Mouse (Mus musculus): ENCODE measurements around the gene Trpc2. TPM values are rescaled to one million over a fixed set of nuclear protein-coding genes. Genes with fewer than 3 reads are reported as not detected.

Gene Trpc2
- polyA plus RNA-seq, 1 experiment from 2014 or later = not detected

DNA sequence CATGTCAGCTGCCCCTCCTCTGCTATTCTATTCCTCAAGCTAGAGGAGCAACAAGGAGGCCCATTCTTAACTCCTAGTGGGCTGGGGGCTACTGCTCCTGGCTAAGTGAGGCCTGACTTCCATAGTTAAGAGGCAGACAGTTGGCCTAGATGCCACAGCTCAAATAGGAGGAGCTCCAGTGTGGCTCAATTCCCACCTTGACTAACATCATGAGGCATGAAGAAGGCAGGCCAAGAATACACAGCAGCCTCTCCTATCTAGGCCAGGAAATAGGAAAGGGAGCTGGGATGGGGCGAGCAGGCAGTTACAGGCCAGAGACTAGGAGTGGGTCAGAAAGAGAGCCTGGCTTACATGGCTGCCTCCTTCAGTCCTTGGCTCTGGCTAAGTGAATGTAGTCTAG, 25.3 kb downstream of the Trpc2 start:
- H3K4me3 ChIP-seq (ENCODE audit: low read length) = no peak overlapping the region
- no peak overlapping the region for H3K4me2 ChIP-seq (replicated peaks; ENCODE audit: low read depth, low read length)
- H3K27ac ChIP-seq (ENCODE audit: low read depth, low read length) = no peak overlapping the region
- H3K9me3 ChIP-seq (ENCODE audit: control insufficient read depth, low read length) = no peaks in the 10 kb centered on the region
- H3K4me1 ChIP-seq (ENCODE audit: control insufficient read depth, insufficient read depth, low read length) = peaks cover 5% of the 10 kb centered on the region; the same call in 1 of the 2 replicates
- WGBS = 100% methylated on average over 1 of the region's 1 CpGs
- no peak overlapping the region for H3K9ac ChIP-seq (ENCODE audit: low read depth, low read length)
- ATAC-seq (ENCODE audit: low FRiP score, low TSS enrichment) = no peak
- no peaks in the 10 kb centered on the region for H3K27me3 ChIP-seq (ENCODE audit: control insufficient read depth, insufficient read depth, low read length)
- no peaks in the 10 kb centered on the region for H3K36me3 ChIP-seq (ENCODE audit: control insufficient read depth, insufficient read depth, low read length)

DNA sequence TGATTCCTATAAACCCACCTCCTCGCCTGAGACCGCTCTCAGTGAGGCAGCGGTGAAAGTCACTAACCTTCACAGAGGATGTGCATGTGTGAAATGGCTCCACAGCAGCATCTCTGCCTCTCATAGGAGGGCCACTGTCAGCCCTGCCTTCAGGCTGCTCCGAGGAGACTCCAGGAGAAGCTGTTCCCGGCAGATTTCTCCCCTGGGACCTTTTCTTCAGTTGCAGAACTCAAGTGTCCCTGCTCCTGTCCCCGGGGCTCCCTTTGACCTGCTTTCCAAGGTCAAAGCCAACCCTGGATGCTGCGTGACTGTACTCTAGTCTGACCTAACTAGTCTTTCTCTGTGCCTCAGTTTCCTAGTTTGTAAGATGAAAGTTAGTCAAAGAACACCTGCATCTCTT, 26.3 kb downstream of the Trpc2 start, which contains the start of gene Art5:
Gene Art5, minus strand, starts transcription at position 319 of the 400 bp plus-strand sequence.
- Histone ChIP-seq H3K27me3 (ENCODE audit: control insufficient read depth, insufficient read depth, low read length) (no peaks in the 10 kb centered on the region), H3K4me2 (replicated peaks; ENCODE audit: low read depth, low read length) (no peak within 1 kb of the TSS), H3K9me3 (ENCODE audit: control insufficient read depth, low read length) (no peaks in the 10 kb centered on the region), H3K4me3 (ENCODE audit: low read length) (no peak within 1 kb of the TSS), H3K36me3 (ENCODE audit: control insufficient read depth, insufficient read depth, low read length) (no peaks in the 10 kb centered on the region), H3K27ac (ENCODE audit: low read depth, low read length) (no peak within 1 kb of the TSS), H3K4me1 (ENCODE audit: control insufficient read depth, insufficient read depth, low read length) (peaks cover 5% of the 10 kb centered on the region; the same call in 1 of the 2 replicates), H3K9ac (ENCODE audit: low read depth, low read length) (no peak within 1 kb of the TSS)
- no peak for ATAC-seq (ENCODE audit: low FRiP score, low TSS enrichment)
- 85% methylated on average over 7 of the region's 7 CpGs for WGBS

DNA sequence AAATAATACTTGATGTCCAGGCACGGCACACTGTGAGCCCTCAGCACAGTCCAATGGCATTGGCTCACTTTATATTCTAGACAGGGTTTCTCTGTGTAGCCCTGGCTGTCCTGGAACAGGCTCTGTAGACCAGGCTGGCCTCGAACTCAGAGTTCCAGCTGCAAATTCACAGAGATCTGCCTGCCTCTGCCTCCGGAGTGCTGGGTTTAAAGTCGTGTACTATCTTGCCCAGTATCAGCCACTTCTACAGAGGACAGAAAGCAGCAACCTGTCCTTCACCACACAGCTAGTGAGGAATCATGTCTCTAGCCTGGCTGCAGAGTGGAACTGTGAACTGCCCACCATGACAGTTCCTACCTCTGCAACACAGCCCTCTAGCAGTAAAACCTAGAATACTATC, 26.8 kb downstream of the Trpc2 start:
- no peak for ATAC-seq (ENCODE audit: low FRiP score, low TSS enrichment)

DNA sequence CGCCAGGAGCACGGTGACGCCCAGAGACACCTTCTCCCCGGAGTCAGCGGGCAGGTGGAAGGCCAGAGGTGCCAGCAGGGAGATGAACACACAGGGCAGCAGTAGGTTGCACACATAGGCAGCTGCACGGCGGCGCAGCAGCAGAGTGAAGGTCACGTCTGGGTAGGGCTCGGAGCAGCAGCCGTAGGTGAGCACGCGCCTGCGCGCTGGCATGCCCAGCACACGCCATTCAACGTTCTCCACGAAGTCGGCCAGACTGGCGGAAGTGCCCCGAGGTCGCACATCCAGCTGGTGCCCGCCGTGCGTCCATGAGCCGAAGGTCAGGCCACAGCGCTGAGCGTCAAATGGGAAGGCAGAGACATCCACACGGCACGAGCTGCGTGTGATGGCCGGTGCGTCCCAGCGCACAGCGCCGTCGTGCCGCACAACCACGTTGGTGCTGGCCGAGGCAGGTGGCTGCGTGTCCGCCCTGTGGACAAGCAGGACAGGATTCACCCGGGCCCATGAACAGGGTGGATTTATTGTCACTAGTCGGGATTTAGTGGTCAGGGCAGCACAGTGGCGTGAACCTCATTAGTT, 30.3 kb downstream of the Trpc2 start:
- no peak for ATAC-seq (ENCODE audit: low FRiP score, low TSS enrichment)

More for the DNA sequence above, 26.8 kb downstream of the Trpc2 start:
- H3K27ac ChIP-seq (ENCODE audit: low read depth, low read length) = no peak overlapping the region
- 80% methylated on average over 4 of the region's 4 CpGs for WGBS
- no peaks in the 10 kb centered on the region for H3K36me3 ChIP-seq (ENCODE audit: control insufficient read depth, insufficient read depth, low read length)
- no peak overlapping the region for H3K9ac ChIP-seq (ENCODE audit: low read depth, low read length)
- H3K27me3 ChIP-seq (ENCODE audit: control insufficient read depth, insufficient read depth, low read length) = no peaks in the 10 kb centered on the region
- H3K9me3 ChIP-seq (ENCODE audit: control insufficient read depth, low read length) = no peaks in the 10 kb centered on the region
- no peak overlapping the region for H3K4me3 ChIP-seq (ENCODE audit: low read length)
- peaks cover 5% of the 10 kb centered on the region; the same call in 1 of the 2 replicates for H3K4me1 ChIP-seq (ENCODE audit: control insufficient read depth, insufficient read depth, low read length)
- H3K4me2 ChIP-seq (replicated peaks; ENCODE audit: low read depth, low read length) = no peak overlapping the region

DNA sequence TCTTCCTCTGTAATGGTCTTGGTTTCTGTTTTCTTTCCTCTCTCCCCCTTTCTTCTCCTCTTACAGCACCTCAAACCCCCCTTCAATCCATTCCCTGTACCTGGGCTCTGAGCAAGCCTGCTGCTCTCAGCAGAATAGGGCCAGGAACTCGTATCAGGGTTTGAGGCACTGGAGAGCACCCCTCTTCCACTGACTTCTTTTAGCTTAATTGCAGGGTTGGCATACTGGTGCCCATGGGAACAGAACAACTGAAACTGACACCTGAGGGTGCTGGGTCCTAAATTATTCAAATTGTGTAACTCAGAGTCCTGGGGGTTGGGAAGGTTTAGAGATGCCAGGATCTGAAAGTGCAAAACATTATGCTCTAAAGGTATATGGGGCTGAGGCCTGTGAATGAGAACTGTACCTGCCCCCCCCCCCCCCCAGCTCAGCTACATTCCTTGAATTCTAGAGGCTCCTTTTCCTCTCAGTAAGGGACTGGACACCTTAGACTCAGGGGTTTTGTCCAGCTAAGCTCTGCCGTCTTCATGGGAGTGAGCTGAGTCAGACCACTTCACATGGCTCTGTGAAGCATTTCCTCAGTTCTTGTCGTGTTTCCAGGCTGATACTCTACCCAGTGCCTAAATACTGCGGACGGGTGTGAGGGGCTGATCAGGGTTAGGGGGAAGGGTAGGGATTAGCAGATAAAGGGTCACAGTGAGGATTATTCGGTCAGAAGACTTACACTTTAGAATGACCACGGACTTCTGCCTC, 33.8 kb downstream of the Trpc2 start, which contains the start of gene Chrna10:
Gene Chrna10, minus strand, starts transcription at position 250 of the 753 bp plus-strand sequence.
- Histone ChIP-seq H3K9ac (ENCODE audit: low read depth, low read length) (no peak within 1 kb of the TSS), H3K4me3 (ENCODE audit: low read length) (no peak within 1 kb of the TSS), H3K36me3 (ENCODE audit: control insufficient read depth, insufficient read depth, low read length) (peaks cover 35% of the 10 kb centered on the region), H3K9me3 (ENCODE audit: control insufficient read depth, low read length) (no peaks in the 10 kb centered on the region), H3K27ac (ENCODE audit: low read depth, low read length) (no peak within 1 kb of the TSS), H3K4me1 (ENCODE audit: control insufficient read depth, insufficient read depth, low read length) (no peaks in the 10 kb centered on the region), H3K27me3 (ENCODE audit: control insufficient read depth, insufficient read depth, low read length) (no peaks in the 10 kb centered on the region), H3K4me2 (replicated peaks; ENCODE audit: low read depth, low read length) (no peak within 1 kb of the TSS)
- ATAC-seq (ENCODE audit: low FRiP score, low TSS enrichment) = no peak
- WGBS = 44% methylated on average over 7 of the region's 7 CpGs

More for the DNA sequence above, 30.3 kb downstream of the Trpc2 start:
- Histone ChIP-seq H3K4me1 (ENCODE audit: control insufficient read depth, insufficient read depth, low read length) (no peaks in the 10 kb centered on the region), H3K36me3 (ENCODE audit: control insufficient read depth, insufficient read depth, low read length) (peaks cover under 1% of the 10 kb centered on the region; the same call in 1 of the 2 replicates), H3K4me2 (replicated peaks; ENCODE audit: low read depth, low read length) (no peak overlapping the region), H3K4me3 (ENCODE audit: low read length) (no peak overlapping the region), H3K9ac (ENCODE audit: low read depth, low read length) (no peak overlapping the region), H3K27me3 (ENCODE audit: control insufficient read depth, insufficient read depth, low read length) (no peaks in the 10 kb centered on the region), H3K27ac (ENCODE audit: low read depth, low read length) (no peak overlapping the region), H3K9me3 (ENCODE audit: control insufficient read depth, low read length) (no peaks in the 10 kb centered on the region)
- WGBS = 84% methylated on average over 45 of the region's 45 CpGs

DNA sequence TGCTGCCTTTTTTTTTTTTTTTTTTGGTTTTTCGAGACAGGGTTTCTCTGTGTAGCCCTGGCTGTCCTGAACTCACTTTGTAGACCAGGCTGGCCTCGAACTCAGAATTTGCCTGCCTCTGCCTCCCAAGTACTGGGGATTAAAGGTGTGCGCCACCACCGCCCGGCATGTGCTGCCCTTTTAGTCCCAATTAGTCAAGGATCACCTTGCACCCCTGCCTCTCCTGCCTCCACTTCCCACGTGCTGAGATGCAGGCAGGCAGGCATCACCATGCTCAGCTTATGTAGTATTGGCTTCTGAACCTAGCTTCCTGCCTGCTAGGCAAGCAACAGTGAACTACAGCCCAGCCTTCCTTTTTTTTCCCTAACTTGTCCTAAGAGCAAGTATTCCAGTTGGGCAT, 34.5 kb downstream of the Trpc2 start:
- Histone ChIP-seq H3K9ac (ENCODE audit: low read depth, low read length) (no peak overlapping the region), H3K4me1 (ENCODE audit: control insufficient read depth, insufficient read depth, low read length) (no peaks in the 10 kb centered on the region), H3K27me3 (ENCODE audit: control insufficient read depth, insufficient read depth, low read length) (no peaks in the 10 kb centered on the region), H3K36me3 (ENCODE audit: control insufficient read depth, insufficient read depth, low read length) (peaks cover 42% of the 10 kb centered on the region), H3K27ac (ENCODE audit: low read depth, low read length) (no peak overlapping the region), H3K4me3 (ENCODE audit: low read length) (no peak overlapping the region), H3K4me2 (replicated peaks; ENCODE audit: low read depth, low read length) (no peak overlapping the region), H3K9me3 (ENCODE audit: control insufficient read depth, low read length) (no peaks in the 10 kb centered on the region)
- no peak for ATAC-seq (ENCODE audit: low FRiP score, low TSS enrichment)
- 77% methylated on average over 6 of the region's 6 CpGs for WGBS

DNA sequence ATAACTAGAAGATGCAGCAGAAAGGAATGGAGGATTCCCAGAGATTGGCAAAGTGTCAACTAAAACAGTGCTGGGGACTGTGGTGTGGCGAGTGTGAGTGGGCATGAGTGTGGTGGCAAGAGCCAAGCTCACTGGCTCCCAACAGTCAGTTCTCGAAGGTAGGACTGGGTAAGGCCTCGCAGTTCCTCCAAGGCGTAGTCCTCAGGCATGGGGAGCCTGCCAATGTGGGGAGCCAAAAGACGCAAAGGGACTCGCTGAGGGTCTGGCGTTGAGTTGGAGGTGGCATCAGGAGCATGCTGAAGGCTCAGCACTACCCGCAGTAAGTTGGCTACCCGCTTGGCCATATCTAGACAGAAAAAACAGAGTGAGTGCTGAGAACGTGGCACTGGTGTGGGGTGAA, 37.4 kb downstream of the Trpc2 start:
- H3K4me3 ChIP-seq (ENCODE audit: low read length) = no peak overlapping the region
- H3K27me3 ChIP-seq (ENCODE audit: control insufficient read depth, insufficient read depth, low read length) = no peaks in the 10 kb centered on the region
- H3K27ac ChIP-seq (ENCODE audit: low read depth, low read length) = no peak overlapping the region
- H3K36me3 ChIP-seq (ENCODE audit: control insufficient read depth, insufficient read depth, low read length) = peaks cover 71% of the 10 kb centered on the region
- H3K9ac ChIP-seq (ENCODE audit: low read depth, low read length) = no peak overlapping the region
- no peaks in the 10 kb centered on the region for H3K4me1 ChIP-seq (ENCODE audit: control insufficient read depth, insufficient read depth, low read length)
- 94% methylated on average over 10 of the region's 10 CpGs for WGBS
- ATAC-seq (ENCODE audit: low FRiP score, low TSS enrichment) = no peak
- no peaks in the 10 kb centered on the region for H3K9me3 ChIP-seq (ENCODE audit: control insufficient read depth, low read length)
- H3K4me2 ChIP-seq (replicated peaks; ENCODE audit: low read depth, low read length) = no peak overlapping the region

DNA sequence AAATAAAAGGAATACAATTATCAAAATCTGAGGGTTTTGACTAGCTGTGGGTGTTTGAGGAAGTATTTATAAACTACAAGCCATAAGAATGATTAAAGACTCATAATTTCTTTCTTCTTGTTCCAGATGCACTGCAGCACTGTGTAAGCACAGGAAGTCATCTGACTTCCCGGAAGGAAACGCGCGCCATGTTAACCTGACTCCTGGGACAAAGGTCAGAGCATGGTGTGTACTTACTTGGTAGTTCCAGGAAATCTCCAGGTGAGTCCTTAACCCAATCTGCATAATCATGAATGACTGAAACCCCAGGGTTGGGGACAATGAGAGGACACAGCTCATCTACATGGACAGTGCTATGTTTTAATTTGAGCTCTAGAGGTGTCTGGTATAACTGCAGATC, 49.5 kb downstream of the Trpc2 start:
- peaks cover 87% of the 10 kb centered on the region for H3K36me3 ChIP-seq (ENCODE audit: control insufficient read depth, insufficient read depth, low read length)
- H3K4me1 ChIP-seq (ENCODE audit: control insufficient read depth, insufficient read depth, low read length) = no peaks in the 10 kb centered on the region
- H3K9me3 ChIP-seq (ENCODE audit: control insufficient read depth, low read length) = no peaks in the 10 kb centered on the region
- no peak overlapping the region for H3K4me2 ChIP-seq (replicated peaks; ENCODE audit: low read depth, low read length)
- H3K4me3 ChIP-seq (ENCODE audit: low read length) = no peak overlapping the region
- no peak for ATAC-seq (ENCODE audit: low FRiP score, low TSS enrichment)
- WGBS = 91% methylated on average over 4 of the region's 4 CpGs
- no peak overlapping the region for H3K9ac ChIP-seq (ENCODE audit: low read depth, low read length)
- H3K27me3 ChIP-seq (ENCODE audit: control insufficient read depth, insufficient read depth, low read length) = no peaks in the 10 kb centered on the region
- H3K27ac ChIP-seq (ENCODE audit: low read depth, low read length) = no peak overlapping the region

DNA sequence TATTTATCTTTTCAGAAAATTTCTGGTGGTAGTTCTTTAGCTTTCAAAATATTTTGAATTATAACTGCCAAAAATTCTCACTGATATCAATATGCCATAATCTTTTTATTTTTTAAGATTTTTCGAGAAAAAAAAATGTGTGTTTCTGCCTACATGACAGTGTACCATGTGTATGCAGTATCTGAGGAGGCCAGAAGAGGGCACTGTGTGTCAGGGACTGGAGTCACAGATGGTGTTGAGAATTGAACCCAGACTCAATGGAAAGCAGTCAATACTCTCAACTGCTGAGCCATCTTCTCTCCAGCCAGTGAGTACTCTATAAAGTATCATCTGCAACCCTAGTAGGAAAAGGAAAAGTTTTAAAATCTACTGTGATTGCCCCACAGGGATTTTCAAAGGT, 54.5 kb downstream of the Trpc2 start:
- Histone ChIP-seq H3K4me3 (ENCODE audit: low read length) (no peak overlapping the region), H3K27me3 (ENCODE audit: control insufficient read depth, insufficient read depth, low read length) (no peaks in the 10 kb centered on the region), H3K9ac (ENCODE audit: low read depth, low read length) (no peak overlapping the region), H3K4me2 (replicated peaks; ENCODE audit: low read depth, low read length) (no peak overlapping the region), H3K4me1 (ENCODE audit: control insufficient read depth, insufficient read depth, low read length) (no peaks in the 10 kb centered on the region), H3K27ac (ENCODE audit: low read depth, low read length) (no peak overlapping the region), H3K36me3 (ENCODE audit: control insufficient read depth, insufficient read depth, low read length) (peaks cover 87% of the 10 kb centered on the region), H3K9me3 (ENCODE audit: control insufficient read depth, low read length) (no peaks in the 10 kb centered on the region)
- 84% methylated on average over 1 of the region's 1 CpGs for WGBS
- ATAC-seq (ENCODE audit: low FRiP score, low TSS enrichment) = no peak

Data from kidney, embryonic 14.5 days (tissue).